Mouse (Mus musculus) liver, embryonic 11.5 days (tissue): ENCODE results near the gene Mtmr2. TPM values are rescaled to one million over a fixed set of nuclear protein-coding genes. Genes with fewer than 3 reads are reported as not detected.
A peak's percentile ranks its signal among the peaks of the same experiment; 100 is the strongest.
"Not testable (repeated sequence)": the region's sequence is repeated elsewhere in the genome, so short reads cannot be mapped to it uniquely, and the experiment has no call there.

Experiments used
- ATAC-seq: fragments of 200-750 bp; cut with Nextera tagmentation; replicated peaks from 2 replicates; pipeline ENCODE4 v1.8.0; 2017; ENCODE audit warnings: moderate number of reproducible peaks, mild to moderate bottlenecking, moderate TSS enrichment, moderate library complexity; ENCODE audit not compliant: low FRiP score
- DNase-seq: peaks from one replicate; pipeline ENCODE4 v3.0.0-alpha.2; 2017; ENCODE audit warnings: low spot score
- H3K27ac ChIP-seq: fragments of 300-500 bp; sonication (generic); 2 replicates; pipeline ENCODE4 v1.5.1; 2014; ENCODE audit warnings: mild to moderate bottlenecking, low read depth, low read length, control low read depth
- H3K27me3 ChIP-seq: fragments of 300-500 bp; sonication (generic); replicated peaks from 2 replicates; pipeline ENCODE4 v1.6.1; 2014; ENCODE audit warnings: low read length, mixed read lengths; ENCODE audit not compliant: control insufficient read depth, insufficient read depth
- H3K36me3 ChIP-seq: fragments of 300-500 bp; sonication (generic); 2 replicates; pipeline ENCODE4 v1.6.1; 2014; ENCODE audit warnings: mild to moderate bottlenecking, low read length, moderate library complexity, mixed read lengths; ENCODE audit not compliant: control insufficient read depth, insufficient read depth
- H3K4me1 ChIP-seq: fragments of 300-500 bp; sonication (generic); replicated peaks from 2 replicates; pipeline ENCODE4 v1.6.1; 2014; ENCODE audit warnings: low read length, mixed read lengths; ENCODE audit not compliant: control insufficient read depth, insufficient read depth
- H3K4me2 ChIP-seq: fragments of 300-500 bp; sonication (generic); 2 replicates; pipeline ENCODE4 v1.6.1; 2014; ENCODE audit warnings: mild to moderate bottlenecking, control low read depth, moderate library complexity
- H3K4me3 ChIP-seq: fragments of 300-500 bp; sonication (generic); 2 replicates; pipeline ENCODE4 v1.5.1; 2014; ENCODE audit warnings: low read depth, low read length, control low read depth
- H3K9ac ChIP-seq: fragments of 300-500 bp; sonication (generic); 2 replicates; pipeline ENCODE4 v1.6.1; 2014; ENCODE audit warnings: low read depth, low read length, control low read depth
- H3K9me3 ChIP-seq: fragments of 300-500 bp; sonication (generic); 2 replicates; pipeline ENCODE4 v1.6.1; 2016; ENCODE audit warnings: low read length, inconsistent platforms, mixed read lengths; ENCODE audit not compliant: control insufficient read depth
- WGBS: fragments of 180-500 bp; shearing (Covaris S2); extraction: QIAGEN DNeasy Blood & Tissue Kit; methylation state at CpG from one replicate; pipeline ENCODE4 v1.1.7; 2014; 5-methylcytosine and 5-hydroxymethylcytosine counted together
- polyA plus RNA-seq: library from polyadenylated mRNA; unstranded; fragments of >200 nt; fragmentation: Nextera tagmentation; extraction: Ambion mirVana; gene quantifications from 2 replicates; pipeline ENCODE4 v1.2.1, GENCODE M21; 2014

Gene Mtmr2
- polyA plus RNA-seq = 53.2 and 53.7 TPM in 2 replicates

GRCm38 (mm10) chr9:13748404-13748797 lies at the start of gene Mtmr2:
TSS of gene Mtmr2 (plus strand) at chr9:13748410.
- ATAC-seq (peak; percentile 25; the same call in 1 of the 2 replicates), DNase-seq (no peak)
- Histone ChIP-seq H3K4me1 (peaks cover 7% of the 10 kb centered on the region), H3K9me3 (no peaks in the 10 kb centered on the region), H3K27me3 (no peaks in the 10 kb centered on the region), H3K9ac (peak within 1 kb of the TSS; percentile 81), H3K4me3 (peak within 1 kb of the TSS; percentile 73), H3K36me3 (no peaks in the 10 kb centered on the region), H3K4me2 (peak within 1 kb of the TSS; percentile 80), H3K27ac (peak within 1 kb of the TSS; percentile 70)
- 29% methylated on average over 2 of the region's 2 CpGs for WGBS

GRCm38 (mm10) chr9:13699061-13699780 lies 49.0 kb upstream of the Mtmr2 start:
- H3K9ac ChIP-seq = no peak overlapping the region
- DNase-seq (no peak), ATAC-seq (no peak)
- H3K9me3 ChIP-seq = no peaks in the 10 kb centered on the region
- H3K27me3 ChIP-seq = no peaks in the 10 kb centered on the region
- no peak overlapping the region for H3K27ac ChIP-seq
- 66% methylated on average over 14 of the region's 14 CpGs for WGBS
- H3K36me3 ChIP-seq = no peaks in the 10 kb centered on the region
- H3K4me2 ChIP-seq = no peak overlapping the region
- H3K4me3 ChIP-seq = no peak overlapping the region
- H3K4me1 ChIP-seq = no peaks in the 10 kb centered on the region

- H3K4me2 ChIP-seq = no peak overlapping the region
- no peak overlapping the region for H3K27ac ChIP-seq
- H3K27me3 ChIP-seq = no peaks in the 10 kb centered on the region
- ATAC-seq = no peak
- DNase-seq = no peak
- H3K4me1 ChIP-seq = no peaks in the 10 kb centered on the region
- H3K36me3 ChIP-seq = no peaks in the 10 kb centered on the region
- H3K4me3 ChIP-seq = no peak overlapping the region
- no peaks in the 10 kb centered on the region for H3K9me3 ChIP-seq
- 86% methylated on average over 5 of the region's 5 CpGs for WGBS
- H3K9ac ChIP-seq = no peak overlapping the region
Observed at GRCm38 (mm10) chr9:13699781-13700116, 48.5 kb upstream of the Mtmr2 start.

- Histone ChIP-seq H3K4me2 (no peak overlapping the region), H3K9ac (no peak overlapping the region), H3K9me3 (no peaks in the 10 kb centered on the region), H3K4me3 (no peak overlapping the region), H3K4me1 (no peaks in the 10 kb centered on the region), H3K27ac (no peak overlapping the region), H3K27me3 (no peaks in the 10 kb centered on the region), H3K36me3 (no peaks in the 10 kb centered on the region)
- WGBS = 86% methylated on average over 12 of the region's 12 CpGs
- no peak for DNase-seq
- no peak for ATAC-seq
Observed at GRCm38 (mm10) chr9:13701773-13702172, 46.4 kb upstream of the Mtmr2 start.

GRCm38 (mm10) chr9:13703100-13703499 lies 45.1 kb upstream of the Mtmr2 start:
- no peak overlapping the region for H3K27ac ChIP-seq

GRCm38 (mm10) chr9:13704917-13705316 lies 43.3 kb upstream of the Mtmr2 start:
- H3K9ac ChIP-seq = no peak overlapping the region

More at GRCm38 (mm10) chr9:13703100-13703499, 45.1 kb upstream of the Mtmr2 start:
- Histone ChIP-seq H3K27me3 (no peaks in the 10 kb centered on the region), H3K4me1 (no peaks in the 10 kb centered on the region), H3K9ac (no peak overlapping the region), H3K4me3 (no peak overlapping the region), H3K36me3 (no peaks in the 10 kb centered on the region), H3K4me2 (no peak overlapping the region), H3K9me3 (no peaks in the 10 kb centered on the region)
- WGBS = 80% methylated on average over 2 of the region's 2 CpGs
- ATAC-seq (no peak), DNase-seq (no peak)

GRCm38 (mm10) chr9:13707066-13707555 lies 41.1 kb upstream of the Mtmr2 start:
- H3K9ac ChIP-seq = no peak overlapping the region
- no peaks in the 10 kb centered on the region for H3K9me3 ChIP-seq
- no peak overlapping the region for H3K27ac ChIP-seq
- no peak overlapping the region for H3K4me2 ChIP-seq
- WGBS = 36% methylated on average over 3 of the region's 3 CpGs
- DNase-seq (no peak), ATAC-seq (no peak)
- H3K36me3 ChIP-seq = no peaks in the 10 kb centered on the region
- no peaks in the 10 kb centered on the region for H3K4me1 ChIP-seq
- H3K27me3 ChIP-seq = no peaks in the 10 kb centered on the region
- no peak overlapping the region for H3K4me3 ChIP-seq

More at GRCm38 (mm10) chr9:13704917-13705316, 43.3 kb upstream of the Mtmr2 start:
- H3K27me3 ChIP-seq = no peaks in the 10 kb centered on the region
- ATAC-seq = no peak
- no peaks in the 10 kb centered on the region for H3K4me1 ChIP-seq
- H3K36me3 ChIP-seq = no peaks in the 10 kb centered on the region
- H3K4me2 ChIP-seq = no peak overlapping the region
- H3K27ac ChIP-seq = no peak overlapping the region
- no peaks in the 10 kb centered on the region for H3K9me3 ChIP-seq
- H3K4me3 ChIP-seq = no peak overlapping the region
- DNase-seq = no peak
- 66% methylated on average over 4 of the region's 4 CpGs for WGBS

GRCm38 (mm10) chr9:13709436-13709835 lies 38.8 kb upstream of the Mtmr2 start:
- Histone ChIP-seq H3K4me1 (no peaks in the 10 kb centered on the region), H3K9ac (no peak overlapping the region), H3K4me3 (no peak overlapping the region), H3K9me3 (no peaks in the 10 kb centered on the region), H3K36me3 (no peaks in the 10 kb centered on the region), H3K27me3 (no peaks in the 10 kb centered on the region), H3K4me2 (no peak overlapping the region), H3K27ac (no peak overlapping the region)
- ATAC-seq = no peak
- DNase-seq = no peak
- WGBS = 83% methylated on average over 5 of the region's 5 CpGs

- not testable (repeated sequence) for DNase-seq, H3K4me3 ChIP-seq, H3K36me3 ChIP-seq, H3K9ac ChIP-seq, H3K27me3 ChIP-seq, ATAC-seq, H3K27ac ChIP-seq, H3K4me2 ChIP-seq, H3K4me1 ChIP-seq, H3K9me3 ChIP-seq
- WGBS = 82% methylated on average over 2 of the region's 2 CpGs
Observed at GRCm38 (mm10) chr9:13715891-13716290, 32.3 kb upstream of the Mtmr2 start.
